Mouse (Mus musculus): Measurements from ENCODE around the gene Fuz.

Fuz gene

DNA sequence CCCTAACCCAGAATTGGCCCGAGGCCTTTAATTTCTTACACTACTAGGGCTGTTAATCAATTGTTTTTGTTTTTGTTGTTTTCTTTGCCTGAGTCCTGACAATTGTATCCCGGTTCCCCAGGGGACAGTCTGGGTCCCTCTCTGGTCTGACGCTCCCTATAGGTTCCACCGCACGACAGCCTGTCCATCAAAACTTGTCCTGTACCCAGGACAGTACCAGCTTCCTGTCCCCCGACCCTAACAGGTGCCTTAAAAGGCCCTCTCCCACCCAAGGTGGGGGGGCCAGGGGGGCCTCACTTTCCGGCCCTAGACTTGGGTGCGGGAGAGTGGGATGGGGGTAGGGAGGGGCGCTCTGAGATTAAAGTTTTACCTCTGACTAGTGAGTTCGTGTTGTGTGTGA, 40.8 kb upstream of the Fuz start:
- CTCF ChIA-PET, result interaction anchor here in 2 of 4 experiments (0.7 to 1.7 kb wide), 7 partner anchors 15 to 162 kb away, joined by 3 to 7 read pairs (median 4); partner anchors contain the start of gene Ptov1 (in 1 of the 2)
- POLR2A ChIA-PET, result interaction anchor here in 3 of 4 experiments (0.6 to 52.0 kb wide), 35 partner anchors 6 to 265 kb away, joined by 3 to 2007 read pairs (median 4); partner anchors contain the start of genes Atf5 (in 3 of the 3), Il4i1 (in 3 of the 3), Nup62 (in 3 of the 3) and Ptov1 (in 3 of the 3)

DNA sequence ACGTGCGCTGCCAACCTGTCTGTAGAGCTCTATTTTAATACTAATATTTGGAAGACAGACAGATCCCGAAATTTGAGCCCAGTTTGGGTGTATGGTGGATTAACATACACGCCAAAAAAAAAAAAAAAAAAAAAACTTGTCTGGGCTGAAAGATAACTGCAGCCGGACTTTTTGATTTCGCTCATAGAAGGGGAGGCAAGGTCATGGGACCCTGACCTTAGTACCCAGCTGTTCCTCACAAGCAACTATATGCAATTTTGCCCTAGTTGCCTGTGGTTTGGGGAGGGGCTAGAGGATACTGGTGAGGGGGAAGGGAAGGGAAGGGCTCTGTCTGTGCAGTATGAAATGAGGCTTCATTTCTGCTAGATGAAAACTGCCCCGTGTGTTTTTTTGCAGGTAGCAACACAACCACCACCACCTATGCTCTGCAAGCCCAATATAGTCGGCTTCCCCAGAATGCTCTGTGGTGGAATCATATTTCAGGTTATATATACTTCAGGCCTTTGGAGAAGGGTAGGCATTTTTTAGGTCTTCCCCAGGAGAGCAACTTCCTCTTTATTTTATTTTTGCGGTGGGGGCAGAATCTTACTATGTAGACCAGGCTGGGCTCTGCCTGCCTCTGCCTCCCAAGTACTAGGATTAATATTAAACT, 39.5 kb upstream of the Fuz start:
- ChIA-PET POLR2A (interaction anchor here in 3 of 4 experiments (0.6 to 52.0 kb wide), 36 partner anchors 7 to 600 kb away, joined by 3 to 2007 read pairs (median 7); partner anchors contain the start of genes Atf5 (in 3 of the 3), Il4i1 (in 3 of the 3), Nup62 (in 3 of the 3) and Ptov1 (in 3 of the 3)), CTCF (interaction anchor here in 1 of 4 experiments (0.6 to 0.8 kb wide), 2 partner anchors 31 to 111 kb away, joined by 3 read pairs; no protein-coding TSS in a partner anchor)

DNA sequence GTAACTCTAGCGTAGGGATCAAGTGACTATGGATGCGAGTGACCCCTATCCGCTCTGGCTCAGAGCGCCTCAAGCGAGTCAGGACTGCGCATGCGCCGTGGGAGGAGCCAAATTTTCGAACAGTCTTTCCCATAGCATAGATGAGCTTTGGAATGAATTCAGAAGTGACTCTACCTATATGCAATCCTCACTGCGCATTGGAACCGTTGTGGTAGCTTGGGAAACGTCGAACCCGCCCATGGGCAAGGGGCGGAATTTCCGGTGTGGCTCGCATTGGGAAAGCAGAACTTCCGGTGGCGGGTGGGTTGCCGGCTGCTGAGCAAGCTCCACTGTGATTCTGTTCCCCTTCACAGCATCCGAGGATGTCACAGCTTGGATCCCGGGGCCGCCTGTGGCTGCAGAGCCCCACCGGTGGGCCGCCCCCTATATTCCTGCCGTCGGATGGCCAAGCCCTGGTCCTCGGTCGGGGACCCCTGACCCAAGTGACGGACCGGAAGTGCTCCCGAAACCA, 38.8 kb upstream of the Fuz start, which contains the start of gene Pnkp:
Gene Pnkp, plus strand, starts transcription at position 98 of the 511 bp plus-strand sequence.
- CTCF ChIA-PET, result interaction anchor here in 1 of 4 experiments (0.8 to 1.6 kb wide), 4 partner anchors 9 to 112 kb away, joined by 3 to 5 read pairs (median 4); partner anchors contain the start of genes Akt1s1, Ptov1 and Tbc1d17
- POLR2A ChIA-PET, result interaction anchor here in 3 of 4 experiments (0.6 to 52.0 kb wide), 35 partner anchors 7 to 609 kb away, joined by 3 to 2007 read pairs (median 6); partner anchors contain the start of genes Atf5 (in 3 of the 3), Il4i1 (in 3 of the 3), Nup62 (in 3 of the 3) and Ptov1 (in 3 of the 3)

DNA sequence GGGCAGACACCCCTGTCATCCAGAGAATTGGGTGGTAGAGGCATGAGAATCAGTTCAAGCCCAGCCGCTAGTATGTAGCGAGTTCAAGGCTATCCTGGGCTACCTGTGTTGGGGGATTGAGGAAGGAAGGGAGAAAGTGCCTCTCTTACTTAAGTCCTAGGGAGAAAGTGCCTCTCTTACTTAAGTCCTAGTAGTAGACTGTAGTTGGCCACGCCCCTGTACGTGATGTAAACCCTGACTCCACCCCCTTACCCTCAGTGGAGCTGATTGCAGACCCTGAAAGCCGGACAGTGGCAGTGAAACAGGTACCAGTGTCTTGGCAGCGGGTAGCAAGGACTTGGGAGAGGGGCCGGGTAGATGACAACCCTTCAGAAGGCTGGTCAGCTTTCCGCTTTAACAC, 38.0 kb upstream of the Fuz start:
- CTCF ChIA-PET, result interaction anchor here in 2 of 4 experiments (0.8 to 1.6 kb wide), 4 partner anchors 10 to 128 kb away, joined by 4 to 11 read pairs (median 4); partner anchors contain the start of genes Akt1s1 (in 1 of the 2), Ptov1 (in 1 of the 2) and Tbc1d17 (in 1 of the 2)
- POLR2A ChIA-PET, result interaction anchor here (0.6 to 52.0 kb wide), 36 partner anchors 8 to 602 kb away, joined by 3 to 2007 read pairs (median 6); partner anchors contain the start of genes Akt1s1 (in 3 of the 4), Ptov1 (in 3 of the 4), Tbc1d17 (in 3 of the 4) and Atf5 (in 2 of the 4)

DNA sequence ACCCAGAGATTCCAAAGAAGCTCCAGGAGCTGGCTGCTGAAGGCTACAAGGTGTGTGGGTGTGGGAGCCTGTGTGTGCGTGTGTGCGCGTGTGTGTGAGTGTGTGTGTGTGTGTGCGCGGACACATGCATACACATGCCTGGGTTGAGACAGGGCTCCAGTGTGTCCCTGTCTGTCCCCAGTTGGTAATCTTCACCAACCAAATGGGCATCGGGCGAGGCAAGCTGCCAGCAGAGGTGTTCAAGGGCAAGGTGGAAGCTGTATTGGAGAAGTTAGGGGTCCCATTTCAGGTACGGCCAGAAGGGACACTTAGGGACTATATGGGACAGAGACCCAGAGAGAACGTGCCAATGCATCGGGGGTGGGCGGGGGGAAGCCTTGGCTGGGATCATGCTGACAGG, 36.0 kb upstream of the Fuz start:
- CTCF ChIA-PET, result interaction anchor here (0.6 to 2.2 kb wide), 26 partner anchors 7 to 207 kb away, joined by 3 to 15 read pairs (median 4); partner anchors contain the start of genes Ptov1 (in 3 of the 4), Tbc1d17 (in 2 of the 4), Akt1s1 (in 1 of the 4) and Ap2a1 (in 1 of the 4)
- POLR2A ChIA-PET, result interaction anchor here in 3 of 4 experiments (0.6 to 52.0 kb wide), 24 partner anchors 9 to 246 kb away, joined by 3 to 2007 read pairs (median 5); partner anchors contain the start of genes Tbc1d17 (in 3 of the 3), Akt1s1 (in 2 of the 3), Il4i1 (in 2 of the 3) and Nup62 (in 2 of the 3)

DNA sequence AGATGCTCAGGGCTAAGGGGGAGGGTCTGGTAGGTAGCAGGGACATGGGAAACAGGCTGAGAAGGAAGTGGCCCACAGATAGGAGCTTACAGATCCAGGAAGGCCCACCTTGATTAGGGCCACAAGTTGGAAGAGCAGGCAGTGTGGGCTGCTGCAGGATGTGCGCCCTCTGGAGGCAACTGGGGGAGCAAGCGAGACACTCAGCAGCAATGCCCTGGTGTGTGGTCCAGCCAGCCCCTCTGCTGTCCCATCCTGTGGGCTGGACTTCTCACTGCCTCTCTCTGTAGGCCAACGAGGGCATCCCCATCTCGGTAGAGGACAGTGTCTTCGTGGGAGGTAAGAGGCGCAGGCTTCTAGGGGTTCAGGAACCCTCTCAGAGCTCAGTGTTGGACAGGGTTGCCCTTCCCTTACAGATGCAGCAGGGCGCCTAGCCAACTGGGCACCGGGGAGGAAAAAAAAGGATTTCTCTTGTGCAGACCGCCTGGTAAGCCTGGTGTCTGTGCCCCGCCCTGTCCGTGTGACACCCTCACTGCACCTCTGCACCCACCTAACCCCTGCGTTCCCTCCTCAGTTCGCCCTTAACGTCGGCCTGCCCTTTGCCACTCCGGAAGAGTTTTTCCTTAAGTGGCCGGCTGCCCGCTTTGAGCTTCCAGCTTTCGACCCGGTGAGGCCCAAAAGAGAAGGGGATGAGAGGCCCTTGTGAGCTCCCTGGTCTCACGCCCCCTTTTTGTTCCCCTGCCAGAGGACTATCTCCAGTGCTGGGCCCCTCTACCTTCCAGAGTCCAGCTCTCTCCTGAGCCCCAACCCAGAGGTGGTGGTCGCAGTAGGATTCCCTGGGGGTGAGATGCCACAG, 35.1 kb upstream of the Fuz start:
- POLR2A ChIA-PET, result interaction anchor here in 3 of 4 experiments (0.6 to 52.0 kb wide), 32 partner anchors 8 to 537 kb away, joined by 3 to 2007 read pairs (median 4); partner anchors contain the start of genes Tbc1d17 (in 3 of the 3), Akt1s1 (in 2 of the 3), Il4i1 (in 2 of the 3) and Nup62 (in 2 of the 3)
- CTCF ChIA-PET, result interaction anchor here (0.5 to 2.2 kb wide), 33 partner anchors 8 to 270 kb away, joined by 3 to 15 read pairs (median 4); partner anchors contain the start of genes Ptov1 (in 3 of the 4), Tbc1d17 (in 2 of the 4), Akt1s1 (in 1 of the 4) and Ap2a1 (in 1 of the 4)

DNA sequence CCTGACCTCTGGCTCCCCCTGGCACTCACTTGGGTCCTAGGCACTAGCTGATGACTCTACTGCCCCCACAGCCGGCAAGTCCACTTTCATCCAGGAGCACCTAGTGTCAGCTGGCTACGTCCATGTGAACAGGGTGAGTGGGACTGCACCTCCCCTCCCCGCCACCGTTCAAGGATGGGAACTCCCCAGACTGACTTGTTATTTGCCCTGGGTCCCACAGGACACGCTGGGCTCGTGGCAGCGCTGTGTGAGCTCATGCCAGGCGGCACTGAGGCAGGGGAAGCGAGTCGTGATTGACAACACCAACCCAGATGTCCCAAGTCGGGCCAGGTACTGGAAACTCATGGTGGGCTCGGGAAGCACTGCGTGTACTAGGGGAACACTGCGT, 34.5 kb upstream of the Fuz start:
- ChIA-PET CTCF (interaction anchor here in 3 of 4 experiments (0.5 to 2.2 kb wide), 21 partner anchors 8 to 271 kb away, joined by 3 to 15 read pairs (median 5); partner anchors contain the start of genes Ptov1 (in 2 of the 3), Tbc1d17 (in 2 of the 3), Akt1s1 (in 1 of the 3) and Ap2a1 (in 1 of the 3)), POLR2A (interaction anchor here in 3 of 4 experiments (0.6 to 52.0 kb wide), 18 partner anchors 9 to 538 kb away, joined by 3 to 2007 read pairs (median 6); partner anchors contain the start of genes Tbc1d17 (in 3 of the 3), Akt1s1 (in 2 of the 3), Il4i1 (in 2 of the 3) and Nup62 (in 2 of the 3))

DNA sequence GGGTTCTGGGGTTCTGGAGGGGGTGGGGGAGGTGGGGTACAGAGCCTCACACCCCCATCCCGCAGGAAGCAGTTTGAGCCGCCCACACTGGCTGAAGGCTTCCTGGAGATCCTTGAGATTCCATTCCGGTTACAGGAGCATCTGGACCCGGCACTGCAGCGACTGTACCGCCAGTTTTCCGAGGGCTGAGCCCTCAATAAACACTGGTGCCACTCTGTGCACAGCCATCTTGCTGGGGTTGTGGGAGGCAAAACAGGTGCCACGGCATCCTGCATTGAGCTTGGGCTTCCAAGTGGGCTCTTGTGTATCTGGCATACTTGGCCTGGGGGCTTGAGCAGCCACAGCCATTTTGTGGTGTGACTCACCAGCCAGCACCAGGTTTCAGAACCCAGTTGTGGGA, 33.4 kb upstream of the Fuz start:
- POLR2A ChIA-PET, result interaction anchor here (0.5 to 52.0 kb wide), 7 partner anchors 11 to 934 kb away, joined by 3 to 2007 read pairs (median 4); partner anchors contain the start of genes Akt1s1 (in 2 of the 4), Tbc1d17 (in 2 of the 4), Atf5 (in 1 of the 4) and Il4i1 (in 1 of the 4)
- CTCF ChIA-PET, result interaction anchor here in 2 of 4 experiments (0.6 to 0.7 kb wide), 2 partner anchors 104 to 178 kb away, joined by 3 to 5 read pairs; no protein-coding TSS in a partner anchor

DNA sequence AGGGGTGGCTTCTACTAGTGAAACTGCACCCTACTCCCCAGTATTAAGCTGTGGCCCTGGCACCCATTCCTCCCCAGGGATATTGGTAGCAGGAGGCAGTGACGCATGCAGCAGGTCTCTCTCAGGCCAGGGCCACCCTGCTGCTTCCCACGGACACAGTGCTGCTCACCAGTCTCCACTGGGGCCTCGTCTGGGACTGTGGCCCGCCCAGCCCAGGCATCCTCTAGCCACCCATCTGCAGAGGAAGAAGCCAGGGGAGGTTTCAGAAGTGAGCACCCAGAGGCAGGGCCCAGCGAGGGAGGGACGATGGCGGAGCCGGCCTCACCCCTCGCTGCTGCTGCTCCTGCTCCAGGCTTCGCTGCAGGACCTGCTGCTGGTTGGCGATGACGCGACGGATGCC, 32.7 kb upstream of the Fuz start:
- ChIA-PET POLR2A (interaction anchor here in 3 of 4 experiments (0.6 to 52.0 kb wide), 7 partner anchors 8 to 89 kb away, joined by 3 to 2007 read pairs (median 3); partner anchors contain the start of genes Akt1s1 (in 2 of the 3), Tbc1d17 (in 2 of the 3), Atf5 (in 1 of the 3) and Il4i1 (in 1 of the 3)), CTCF (no interaction called here)

DNA sequence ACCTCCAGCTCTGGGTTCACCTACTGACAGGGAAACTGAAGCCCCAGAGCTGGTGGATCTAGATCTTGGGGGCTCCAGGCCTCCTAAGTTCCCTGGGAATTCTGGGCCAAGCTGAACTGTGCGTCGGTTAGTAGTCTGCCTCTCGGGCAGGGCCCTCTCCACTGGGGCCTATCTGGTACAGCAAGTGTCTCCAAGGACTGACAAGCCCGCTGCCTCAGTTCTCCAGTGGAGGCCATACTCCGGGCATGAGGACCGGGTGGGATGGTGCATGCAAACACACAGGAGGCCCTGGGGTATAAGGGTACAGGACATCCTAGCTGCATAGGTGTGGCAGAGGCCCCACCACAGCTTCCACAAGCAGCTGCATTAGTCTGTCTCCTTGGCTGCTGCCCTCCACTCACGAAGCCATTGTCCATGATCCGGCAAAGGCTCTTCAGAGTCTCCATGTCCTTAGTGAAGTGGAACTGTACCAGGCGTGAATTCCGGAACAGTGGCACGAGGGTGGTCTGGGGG, 31.8 kb upstream of the Fuz start:
- CTCF ChIA-PET, result interaction anchor here in 1 of 4 experiments (1.6 kb wide), 1 partner anchor 15 kb away, joined by 7 read pairs; the partner anchor contains the start of genes Akt1s1 and Tbc1d17
- POLR2A ChIA-PET, result interaction anchor here in 3 of 4 experiments (0.6 to 52.0 kb wide), 17 partner anchors 9 to 589 kb away, joined by 3 to 2007 read pairs (median 3); partner anchors contain the start of genes Akt1s1 (in 2 of the 3), Tbc1d17 (in 2 of the 3), Atf5 (in 1 of the 3) and Il4i1 (in 1 of the 3)

DNA sequence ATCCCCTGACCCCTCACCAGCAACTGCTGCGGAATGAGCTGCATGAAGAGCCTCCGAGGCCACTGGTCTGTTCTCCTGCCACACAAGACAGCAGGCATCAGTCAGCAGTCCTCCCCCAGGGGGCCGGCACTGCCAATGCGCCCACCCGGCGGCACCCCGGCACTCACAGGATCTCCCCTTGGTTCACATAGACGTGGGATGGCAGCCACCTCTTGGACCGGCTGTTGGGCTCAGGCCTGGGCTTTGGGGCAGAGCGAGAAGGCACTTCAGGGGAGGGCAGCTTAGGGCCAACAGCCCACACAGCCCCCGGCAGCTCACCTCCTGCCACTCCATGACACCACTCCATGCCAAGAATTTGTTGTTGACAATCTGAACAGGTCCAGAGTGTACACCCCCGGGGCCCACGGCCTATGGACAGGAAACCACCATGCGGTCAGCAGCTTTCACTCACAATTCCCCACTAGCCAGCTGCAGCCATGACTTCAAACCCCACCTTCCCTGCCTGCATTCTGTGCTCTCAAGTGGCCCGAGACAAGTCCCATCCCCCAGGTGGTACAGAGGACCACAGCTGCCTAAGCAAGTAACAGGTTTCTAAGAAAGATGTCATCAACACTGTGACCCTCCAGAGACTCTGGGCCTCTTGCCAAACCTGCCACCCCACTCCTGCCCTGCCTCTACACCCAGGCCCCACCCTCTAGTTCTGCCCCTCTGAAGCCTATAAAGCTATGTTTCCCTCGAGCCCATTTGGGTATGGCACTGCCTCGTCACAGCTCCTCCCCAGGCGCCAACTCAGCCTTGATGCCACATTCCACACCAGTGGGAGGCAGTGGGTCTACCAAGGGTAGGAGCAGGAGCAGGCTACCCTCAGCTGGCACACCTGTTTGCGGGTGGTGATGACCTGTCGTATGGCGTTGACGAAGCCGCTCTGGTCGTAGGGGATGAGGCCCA, 31.0 kb upstream of the Fuz start:
- POLR2A ChIA-PET, result interaction anchor here in 3 of 4 experiments (0.6 to 52.0 kb wide), 20 partner anchors 10 to 590 kb away, joined by 3 to 2007 read pairs (median 3); partner anchors contain the start of genes Akt1s1 (in 2 of the 3), Atf5 (in 2 of the 3), Il4i1 (in 2 of the 3) and Nup62 (in 2 of the 3)
- CTCF ChIA-PET, result interaction anchor here in 1 of 4 experiments (1.6 kb wide), 1 partner anchor 16 kb away, joined by 7 read pairs; the partner anchor contains the start of genes Akt1s1 and Tbc1d17

DNA sequence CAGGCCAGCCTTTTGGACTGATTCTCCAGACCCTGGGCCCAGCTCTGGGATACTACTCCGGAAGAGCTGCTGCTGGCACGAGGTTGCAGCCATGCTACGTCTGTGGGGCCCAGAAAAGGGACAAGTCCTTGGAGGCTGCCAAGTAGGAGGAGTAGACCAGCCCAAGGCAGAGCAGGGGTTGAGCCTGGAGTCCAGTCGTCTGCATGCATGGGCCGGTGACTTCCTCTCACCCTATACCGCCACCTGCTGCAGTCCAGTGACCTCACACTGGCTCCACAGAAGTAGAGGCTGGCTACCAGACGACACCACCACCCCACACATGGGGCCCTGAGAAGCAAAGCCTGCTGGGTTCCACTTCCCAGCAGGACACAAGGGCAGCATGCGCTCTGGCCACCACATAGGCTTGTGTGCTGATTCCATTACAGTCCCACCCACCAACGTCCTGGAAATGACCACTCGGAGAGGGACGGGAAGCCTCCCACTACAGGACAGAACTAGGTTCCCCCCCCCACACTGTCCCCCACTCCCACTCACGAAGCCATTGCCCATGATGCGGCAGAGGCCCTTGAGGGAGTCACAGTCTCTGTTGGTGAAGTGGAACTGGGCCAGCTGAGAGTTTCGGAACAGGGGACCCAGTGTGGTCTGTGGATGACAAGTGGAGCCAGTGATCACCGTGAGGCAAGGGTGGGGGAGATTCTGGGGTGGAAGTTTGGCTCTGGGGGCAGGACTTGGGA, 29.4 kb upstream of the Fuz start:
- ChIA-PET POLR2A (interaction anchor here in 3 of 4 experiments (0.6 to 52.0 kb wide), 21 partner anchors 9 to 462 kb away, joined by 3 to 2007 read pairs (median 4); partner anchors contain the start of genes Akt1s1 (in 2 of the 3), Atf5 (in 2 of the 3), Il4i1 (in 2 of the 3) and Nup62 (in 2 of the 3)), CTCF (interaction anchor here in 1 of 4 experiments (1.0 kb wide), 1 partner anchor 216 kb away, joined by 3 read pairs; no protein-coding TSS in a partner anchor)

DNA sequence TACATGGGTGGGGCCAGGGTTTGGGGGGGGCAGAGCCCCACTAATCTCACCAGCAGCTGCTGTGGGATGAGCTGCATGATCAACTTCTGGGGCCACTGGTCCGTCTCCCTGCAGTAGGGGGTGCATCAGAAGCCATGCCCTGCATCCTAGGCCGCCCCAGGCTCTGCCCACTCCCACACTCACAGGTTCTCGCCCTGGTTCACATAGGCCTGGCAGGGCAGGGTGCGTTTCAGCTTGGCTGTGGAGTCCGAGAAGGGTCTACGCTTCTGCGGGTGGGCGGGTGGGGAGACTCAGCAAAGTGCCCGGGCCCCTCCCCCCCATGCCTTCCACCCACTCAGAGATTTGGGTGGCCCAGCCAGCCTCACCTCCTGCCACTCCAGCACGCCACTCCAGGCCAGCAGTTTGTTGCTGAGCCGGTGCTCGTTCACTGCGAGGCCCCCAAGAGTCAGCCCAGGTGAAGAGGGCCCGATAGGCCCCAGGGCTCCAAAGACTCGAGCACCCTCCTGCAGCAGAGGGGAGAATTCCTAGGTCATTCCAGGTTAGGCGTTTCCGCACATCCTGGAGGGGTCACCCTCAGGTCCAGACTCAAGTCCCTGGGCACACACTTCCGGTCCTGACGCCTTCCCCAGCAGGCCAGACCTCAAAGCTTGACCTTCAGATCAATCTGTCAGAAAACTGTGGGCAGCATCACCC, 28.7 kb upstream of the Fuz start:
- ChIA-PET POLR2A (interaction anchor here (0.6 to 52.0 kb wide), 18 partner anchors 10 to 463 kb away, joined by 3 to 2007 read pairs (median 6); partner anchors contain the start of genes Pnkp (in 3 of the 4), Akt1s1 (in 2 of the 4), Atf5 (in 2 of the 4) and Il4i1 (in 2 of the 4)), CTCF (interaction anchor here in 1 of 4 experiments (1.0 kb wide), 1 partner anchor 217 kb away, joined by 3 read pairs; no protein-coding TSS in a partner anchor)
